Comparison of ENCODE assay signal across 9 mouse cellular contexts in the genomic region with DNA sequence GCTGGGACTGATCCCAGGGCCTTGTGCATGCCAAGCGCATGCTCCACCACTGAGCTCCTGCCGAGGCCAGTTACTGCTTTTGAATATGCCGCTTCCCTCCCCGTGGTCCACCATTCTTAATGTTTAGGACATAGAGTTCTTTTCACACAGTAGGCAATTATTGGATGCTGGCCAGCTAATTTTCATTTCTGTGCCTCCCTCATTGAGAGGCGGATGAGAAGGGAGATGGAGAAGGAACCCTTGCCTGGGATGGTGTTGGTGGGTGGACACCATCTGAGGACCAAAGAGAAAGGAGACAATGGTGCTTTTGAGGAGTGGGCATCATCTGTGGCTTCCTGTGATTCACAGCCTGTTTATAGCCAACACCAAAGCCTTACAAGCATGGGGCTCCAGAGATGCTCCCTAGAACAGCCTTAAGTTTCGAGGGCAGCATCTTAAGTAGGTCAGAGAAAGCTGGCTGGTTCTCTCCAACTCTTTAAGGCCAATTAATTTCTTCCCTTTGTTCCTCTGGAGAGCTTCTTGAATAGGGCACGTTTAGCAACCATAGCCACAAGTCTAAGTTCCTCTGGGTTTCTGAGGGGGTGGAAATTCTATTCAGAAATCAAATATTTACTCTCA. TPM values are rescaled to one million over a fixed set of nuclear protein-coding genes. Genes with fewer than 3 reads are reported as not detected.
DNase-seq lines count a peak whose midpoint lies in the region; ATAC-seq lines count a peak whose summit lies in the region.
"Had no signal": no experiment of that assay in that cellular context is flagged by ENCODE, and none has a peak within 500 bp of the region (broad histone marks: within the 10 kb centered on the region; RNA-seq: fewer than 3 reads in every experiment).

No protein-coding gene starts in this region.

- no peak overlapping the region for H3K9ac ChIP-seq in forebrain, embryonic 12.5 days

- no peaks in the 10 kb centered on the region for H3K9me3 ChIP-seq in forebrain, embryonic 12.5 days

- H3K27me3 ChIP-seq in forebrain, embryonic 12.5 days, result no peaks in the 10 kb centered on the region

- H3K36me3 ChIP-seq in forebrain, embryonic 12.5 days (replicated peaks), result no peaks in the 10 kb centered on the region

- intact Hi-C loops in left cerebral cortex, postnatal 25 days (cut with DNase I), result no loop called here

- DNase-seq in right cerebral cortex, postnatal 10 days (ENCODE audit: low spot score in 2 of 2), result peak; percentile 71 to 81
- no peak for DNase-seq in right cerebral cortex, postnatal 4 days
- peak; percentile 56 to 76 for DNase-seq in left cerebral cortex, postnatal 25 days (ENCODE audit: low spot score in 2 of 2)
- DNase-seq in kidney, adult 9 months, result no peak
- DNase-seq in T-cell, adult 2 months (ENCODE audit: low spot score), result no peak
- no peak for DNase-seq in adipocyte (ENCODE audit: low spot score)

- H3K4me3 ChIP-seq in forebrain, embryonic 12.5 days (replicated peaks), result no peak overlapping the region

- ATAC-seq in forebrain, embryonic 12.5 days (ENCODE audit: low FRiP score), result peak; percentile 72

- H3K4me2 ChIP-seq in forebrain, embryonic 12.5 days, result peak overlapping the region; percentile 30; the same call in 1 of the 2 replicates

- H3K4me1 ChIP-seq in forebrain, embryonic 12.5 days, result peaks cover 27% of the 10 kb centered on the region

- WGBS in forebrain, embryonic 12.5 days, result 23% methylated on average over 7 of the region's 7 CpGs

- peak overlapping the region; percentile 86 for H3K27ac ChIP-seq in forebrain, embryonic 12.5 days
- H3K27ac ChIP-seq: macrophage had no signal

RNA-seq across cellular contexts. Expression of a gene that starts 8.3 kb away (rescaled TPM):
- 0.08 and 0.18 TPM in 2 replicates for polyA plus RNA-seq in forebrain, embryonic 12.5 days (2016; fragmentation: Nextera tagmentation; extraction: Ambion mirVana)
- total RNA-seq in left cerebral cortex, postnatal 25 days (2021), result 10 to 100 TPM; 56.9 to 63.7 TPM
- total RNA-seq: common myeloid progenitor, adult 5-6 weeks had no signal
- polyA plus RNA-seq: macrophage had no signal

RNA-seq across cellular contexts. Expression of a gene that starts 10.6 kb away (rescaled TPM):
- polyA plus RNA-seq in forebrain, embryonic 12.5 days (2016; fragmentation: Nextera tagmentation; extraction: Ambion mirVana), result 11.1 and 11.6 TPM in 2 replicates
- total RNA-seq in left cerebral cortex, postnatal 25 days (2021), result 1 to 10 TPM; 1.5 to 2.2 TPM

RNA-seq across cellular contexts. Expression of a gene that starts 42.9 kb away (rescaled TPM):
- 4.8 and 5.4 TPM in 2 replicates for polyA plus RNA-seq in forebrain, embryonic 12.5 days (2016; fragmentation: Nextera tagmentation; extraction: Ambion mirVana)
- 1 to 10 TPM; 6.7 to 7.3 TPM for total RNA-seq in left cerebral cortex, postnatal 25 days (2021)
- polyA plus RNA-seq: macrophage had no signal

Comparison
In these comparisons a context has a peak if more than half of its experiments do, and no peak if none do; other contexts are left out.
1. DNase-seq: peak in right cerebral cortex, postnatal 10 days (2 of 2) and left cerebral cortex, postnatal 25 days (2 of 2); none in right cerebral cortex, postnatal 4 days (single experiment), kidney, adult 9 months (single experiment), T-cell, adult 2 months (single experiment) and adipocyte (single experiment).